8 mouse cellular contexts compared by ENCODE assay signal in the genomic region with DNA sequence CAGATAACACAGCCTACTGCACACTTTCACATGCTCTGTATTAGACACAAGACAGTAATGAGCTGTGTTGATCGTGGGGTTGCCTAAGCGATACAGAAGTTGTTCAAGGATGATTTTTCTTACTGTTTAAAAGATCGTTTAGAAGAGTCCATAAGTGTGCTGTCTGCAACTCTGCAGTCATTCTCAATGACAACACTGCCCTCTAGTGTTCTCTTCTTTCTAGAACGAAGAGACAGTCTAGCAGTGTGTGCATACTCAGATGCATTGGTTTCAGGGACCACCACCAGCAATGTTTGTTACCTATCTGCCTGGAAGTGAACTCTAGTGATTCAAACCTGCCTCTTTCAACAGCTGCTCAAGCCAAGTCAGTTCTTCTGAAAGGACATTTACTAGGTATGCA.
DNase-seq lines count a peak whose midpoint lies in the region; ATAC-seq lines count a peak whose summit lies in the region.

No protein-coding gene starts in this region.

- H3K9me3 ChIP-seq in heart, embryonic 12.5 days (replicated peaks), result no peaks in the 10 kb centered on the region
- no peaks in the 10 kb centered on the region for H3K9me3 ChIP-seq in midbrain, embryonic 13.5 days

- no peak for ATAC-seq in heart, embryonic 12.5 days (ENCODE audit: insufficient number of reproducible peaks, low FRiP score)
- ATAC-seq in midbrain, embryonic 13.5 days, result peak; percentile 72; the same call in 1 of the 2 replicates

- no peak overlapping the region for H3K4me2 ChIP-seq in heart, embryonic 12.5 days
- H3K4me2 ChIP-seq in midbrain, embryonic 13.5 days (replicated peaks), result no peak overlapping the region

- H3K36me3 ChIP-seq in heart, embryonic 12.5 days, result no peaks in the 10 kb centered on the region
- no peaks in the 10 kb centered on the region for H3K36me3 ChIP-seq in midbrain, embryonic 13.5 days

- no peak overlapping the region for H3K27ac ChIP-seq in heart, embryonic 12.5 days (ENCODE audit: poor library complexity, severe bottlenecking)
- H3K27ac ChIP-seq in midbrain, embryonic 13.5 days, result no peak overlapping the region

- no peaks in the 10 kb centered on the region for H3K4me1 ChIP-seq in heart, embryonic 12.5 days (replicated peaks)
- H3K4me1 ChIP-seq in midbrain, embryonic 13.5 days (replicated peaks), result no peaks in the 10 kb centered on the region

- WGBS in heart, embryonic 12.5 days, result 29% methylated on average over 4 of the region's 4 CpGs
- 24% methylated on average over 4 of the region's 4 CpGs for WGBS in midbrain, embryonic 13.5 days

- intact Hi-C loops in gastrocnemius, postnatal 14 days (cut with DNase I; ENCODE audit: low total_unique reads), result loop anchor here (5.0 kb wide), 1 partner anchor 444 kb away; no protein-coding TSS in a partner anchor

- no peaks in the 10 kb centered on the region for H3K27me3 ChIP-seq in heart, embryonic 12.5 days (replicated peaks)
- H3K27me3 ChIP-seq in midbrain, embryonic 13.5 days, result no peaks in the 10 kb centered on the region

- H3K9ac ChIP-seq in heart, embryonic 12.5 days, result no peak overlapping the region
- no peak overlapping the region for H3K9ac ChIP-seq in midbrain, embryonic 13.5 days (replicated peaks)

- H3K4me3 ChIP-seq in heart, embryonic 12.5 days, result no peak overlapping the region
- no peak overlapping the region for H3K4me3 ChIP-seq in midbrain, embryonic 13.5 days (replicated peaks)

- peak; percentile 65 for DNase-seq in heart, adult 8-10 months (ENCODE audit: low spot score)
- peak; percentile 73 for DNase-seq in ES-CJ7 (ENCODE audit: low read depth, low spot score)
- peak; percentile 6 to 17 for DNase-seq in cerebellum, postnatal 25 days
- DNase-seq in heart, postnatal 4 days, result peak; percentile 7
- peak; percentile 18 to 29 for DNase-seq in layer of hippocampus, postnatal 10 days (ENCODE audit: low spot score in 2 of 2)
- DNase-seq in gastrocnemius, postnatal 14 days, result no peak
